Mouse (Mus musculus): ENCODE data around the gene Epsti1. TPM values are rescaled to one million over a fixed set of nuclear protein-coding genes. Genes with fewer than 3 reads are reported as not detected.

Epsti1 gene
- polyA plus RNA-seq, 1 experiment from 2014 or later: 6.4 TPM

Other genes starting within 250 kb of the Epsti1 start
- gene Dnajc15, start 29.1 kb upstream of the Epsti1 start, polyA plus RNA-seq (2015; fragmentation: Nextera tagmentation; extraction: Ambion mirVana): 157 and 166 TPM in 2 replicates
- 0.31 and 0.62 TPM in 2 replicates for gene Fam216b, start 184.8 kb downstream of the Epsti1 start, polyA plus RNA-seq (2015; fragmentation: Nextera tagmentation; extraction: Ambion mirVana)